Mouse (Mus musculus) B cell, adult 2 months (primary cell): ENCODE data around the gene Nlrp9b.
A peak's percentile ranks its signal among the peaks of the same experiment; 100 is the strongest.
"Not testable (repeated sequence)": the region's sequence is repeated elsewhere in the genome, so short reads cannot be mapped to it uniquely, and the experiment has no call there.

Source experiments
- DNase-seq, 2 experiments: peaks; one replicate each; pipeline ENCODE4 v3.0.0; 2022

Gene Nlrp9b

DNA sequence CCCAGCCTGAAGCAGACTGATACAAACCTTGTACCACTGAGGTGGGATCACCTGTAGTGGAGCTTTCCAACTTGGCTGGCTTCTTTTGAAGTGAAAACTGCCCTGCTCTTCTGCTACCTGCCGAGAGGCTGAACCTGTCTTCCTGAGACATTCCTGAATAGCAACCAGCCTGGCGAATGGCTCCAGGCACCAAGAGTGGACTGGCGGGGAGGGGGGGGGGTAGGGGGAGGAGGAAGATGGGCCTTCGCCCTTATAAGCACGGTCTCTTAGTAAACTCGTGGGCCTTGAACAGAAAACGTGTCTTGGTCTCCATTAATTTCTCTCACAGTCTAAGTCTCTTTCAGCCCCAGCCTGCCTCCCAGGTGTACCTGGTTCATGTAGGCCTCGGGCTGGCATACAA lies at the start of gene Nlrp9b:
Gene Nlrp9b, plus strand, starts transcription at position 301 of the 400 bp plus-strand sequence.
- DNase-seq, result not testable (repeated sequence)

DNA sequence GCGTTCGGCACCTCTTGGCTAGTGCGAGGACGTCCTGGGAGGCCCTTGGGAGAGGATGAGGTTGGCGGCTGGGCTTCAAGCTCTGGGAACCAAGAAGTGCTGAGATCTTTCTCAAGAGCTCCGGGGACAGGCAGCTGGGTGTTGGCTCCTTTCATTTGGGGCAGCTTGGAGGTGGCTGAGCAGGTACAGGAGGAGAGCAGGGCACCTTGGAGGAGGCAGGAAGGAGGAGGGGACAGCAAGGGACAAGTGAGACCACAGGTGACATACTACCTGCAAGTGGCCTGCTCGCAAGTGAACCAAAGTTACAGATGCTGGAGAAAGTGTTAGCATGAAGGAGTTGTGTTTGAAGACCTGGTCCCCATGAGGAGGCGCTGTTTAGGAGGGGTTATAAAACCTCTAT lies 46.6 kb upstream of the Nlrp9b start:
- no peak for DNase-seq

DNA sequence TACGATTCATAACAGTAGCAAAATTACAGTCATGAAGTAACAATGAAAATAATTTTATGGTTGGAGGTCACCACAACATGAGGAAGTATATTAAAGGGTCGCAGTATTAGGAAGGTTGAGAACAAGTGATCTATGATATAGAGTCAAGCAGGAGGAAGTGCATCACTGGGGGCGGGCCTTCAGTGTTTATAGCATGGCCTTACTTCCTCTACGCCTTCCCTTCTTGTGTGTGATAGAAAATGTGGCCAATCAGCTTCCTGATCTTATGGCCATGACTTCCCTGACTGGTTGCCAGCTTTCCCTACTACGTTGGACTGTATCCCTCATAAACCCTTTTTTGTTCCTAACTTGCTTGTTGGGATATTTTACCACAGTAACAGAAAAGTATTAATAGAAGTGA lies 46.1 kb upstream of the Nlrp9b start:
- DNase-seq, result peak in 1 of 2 experiments; percentile 21

DNA sequence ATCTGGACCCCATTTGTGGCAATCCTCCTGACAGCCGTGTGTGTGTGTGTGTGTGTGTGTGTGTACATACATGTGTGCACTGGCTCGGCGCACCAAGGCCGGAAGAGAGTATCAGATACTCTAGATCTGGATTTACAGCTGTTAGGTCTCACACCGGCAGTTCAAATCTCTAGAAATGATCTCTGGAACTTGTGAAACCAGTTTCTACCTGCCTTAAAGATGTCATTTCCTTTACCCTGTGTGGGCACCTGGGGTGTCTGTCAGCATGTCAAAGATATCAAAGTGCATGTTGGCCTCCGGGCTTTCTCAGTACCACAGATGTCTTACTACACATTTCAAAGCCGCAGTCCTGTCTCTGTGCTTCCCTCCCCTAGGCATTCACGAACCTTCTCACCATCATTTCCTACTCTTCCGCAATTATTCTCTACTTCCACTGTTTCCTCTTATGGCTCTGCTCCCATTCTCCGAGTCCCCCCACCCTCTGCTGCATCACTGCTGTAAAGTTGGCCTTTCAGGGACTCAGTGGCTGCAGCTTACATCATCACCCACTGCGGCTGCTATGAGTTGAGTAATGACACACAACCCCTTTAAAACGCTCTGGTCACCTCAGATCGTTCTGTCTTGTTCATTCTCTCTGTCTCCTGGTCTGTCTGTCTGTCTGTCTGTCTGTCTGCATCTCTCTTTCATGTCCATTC lies 45.3 kb upstream of the Nlrp9b start:
- DNase-seq, result no peak

DNA sequence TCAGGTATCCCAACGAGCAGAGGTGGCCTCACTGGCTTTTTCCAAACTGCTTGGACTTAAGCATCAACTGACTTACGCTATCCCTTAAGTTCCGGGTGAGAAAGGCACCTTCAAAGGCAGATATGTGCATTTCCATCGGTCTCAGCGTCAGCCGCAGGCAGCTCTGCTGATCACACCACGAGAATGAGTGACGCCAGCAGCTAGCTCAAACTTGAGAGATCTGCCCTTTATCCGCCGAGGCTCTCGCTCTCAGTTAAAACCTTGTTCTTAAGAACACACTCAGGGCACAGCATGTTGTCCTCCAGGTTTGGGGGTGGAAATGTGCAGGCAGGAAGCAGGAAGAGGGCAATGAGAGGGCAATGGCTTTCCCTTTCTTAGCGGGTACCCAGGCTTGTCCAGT lies 42.3 kb upstream of the Nlrp9b start:
- no peak for DNase-seq

DNA sequence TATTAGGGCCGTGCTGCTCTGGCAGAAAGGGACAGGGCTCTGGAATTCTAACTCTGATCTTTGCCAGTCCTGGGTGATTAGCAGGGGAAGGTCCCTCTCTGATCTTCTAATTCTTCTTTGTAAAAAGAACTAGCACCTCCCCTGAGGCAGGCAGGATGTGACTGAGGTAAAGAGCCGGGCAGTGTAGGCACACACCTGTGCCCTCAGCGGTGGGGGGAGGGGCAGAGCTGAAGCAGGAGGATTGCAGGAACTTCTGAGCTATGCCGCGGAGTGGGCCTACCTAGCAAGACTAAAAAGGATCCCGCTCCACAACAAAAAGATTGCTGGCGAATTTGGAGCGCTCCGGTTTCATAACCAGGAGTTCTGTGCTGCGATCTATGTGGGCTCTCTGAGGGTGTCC lies 41.3 kb upstream of the Nlrp9b start:
- no peak for DNase-seq

DNA sequence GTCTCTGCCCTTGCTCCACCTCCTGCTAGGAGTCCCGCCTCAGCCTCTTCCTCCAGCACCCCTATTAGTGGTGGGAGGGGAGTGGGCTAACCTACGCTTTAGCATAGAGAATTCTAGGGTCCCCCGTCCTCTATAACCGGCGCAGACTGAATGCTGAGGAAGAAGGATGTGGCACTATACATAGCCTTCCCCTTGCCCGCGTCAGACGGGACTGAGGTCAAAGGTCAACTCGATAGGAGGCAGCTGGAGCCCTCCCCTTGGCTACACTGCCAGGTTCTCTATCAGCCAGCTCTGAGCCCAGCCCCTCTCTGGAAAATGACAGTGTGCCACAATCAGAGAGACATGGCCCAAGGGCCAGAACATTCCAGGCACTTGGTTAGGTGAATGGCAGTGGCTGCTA lies 40.7 kb upstream of the Nlrp9b start, which contains the start of gene Igsf23:
Gene Igsf23, minus strand, starts transcription at position 168 of the 400 bp plus-strand sequence.
- DNase-seq, result no peak

DNA sequence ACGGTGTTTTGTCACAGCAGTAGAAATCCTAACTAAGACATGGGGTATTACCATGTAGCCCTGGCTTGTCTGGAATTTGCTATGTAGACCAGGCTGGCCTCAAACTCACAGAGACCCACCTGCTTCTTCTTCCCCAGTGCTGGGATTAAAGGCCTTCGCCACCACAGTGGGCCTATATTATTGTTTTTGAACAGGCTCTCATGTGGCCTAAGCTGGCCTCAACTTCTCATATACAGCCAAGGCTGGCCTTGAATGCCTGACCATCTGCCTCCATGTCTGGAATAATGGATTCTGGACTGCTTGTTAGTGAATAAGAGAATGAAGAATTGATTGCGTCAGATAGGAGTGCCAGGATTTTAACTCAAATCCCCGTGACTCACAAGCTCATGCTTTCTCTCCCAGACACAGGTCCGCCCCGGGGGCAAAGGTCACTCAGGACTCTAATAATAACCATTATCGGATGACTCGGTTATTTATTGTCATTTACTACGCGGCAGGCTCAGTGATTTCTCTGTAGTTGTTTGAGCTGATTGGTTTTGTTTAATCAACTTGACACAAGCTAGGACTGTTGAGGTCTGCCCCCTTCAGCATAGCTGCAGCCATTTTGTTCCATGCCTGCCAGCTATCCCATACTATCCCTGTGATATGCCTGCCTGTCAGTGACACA lies 38.8 kb upstream of the Nlrp9b start:
- DNase-seq, result no peak

DNA sequence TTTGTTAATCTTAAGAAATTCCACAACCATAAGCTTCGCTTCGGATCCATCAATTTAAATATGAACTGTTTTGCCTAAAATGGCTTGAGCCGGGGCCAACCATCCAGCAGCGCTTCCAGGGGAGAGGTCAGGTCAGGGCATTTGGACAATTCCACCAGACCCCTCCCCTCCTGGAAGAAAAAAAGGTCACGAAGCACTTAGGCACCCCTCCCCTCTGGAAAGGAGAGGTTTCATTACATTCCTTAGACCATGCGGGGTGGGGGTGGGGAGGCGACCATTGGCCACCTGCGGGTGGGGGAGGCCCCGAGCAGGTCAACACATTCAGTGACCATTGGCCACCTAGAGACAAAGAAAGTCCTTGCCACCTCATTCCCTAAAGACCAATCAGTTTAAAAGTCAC lies 38.2 kb upstream of the Nlrp9b start:
- DNase-seq, result no peak

DNA sequence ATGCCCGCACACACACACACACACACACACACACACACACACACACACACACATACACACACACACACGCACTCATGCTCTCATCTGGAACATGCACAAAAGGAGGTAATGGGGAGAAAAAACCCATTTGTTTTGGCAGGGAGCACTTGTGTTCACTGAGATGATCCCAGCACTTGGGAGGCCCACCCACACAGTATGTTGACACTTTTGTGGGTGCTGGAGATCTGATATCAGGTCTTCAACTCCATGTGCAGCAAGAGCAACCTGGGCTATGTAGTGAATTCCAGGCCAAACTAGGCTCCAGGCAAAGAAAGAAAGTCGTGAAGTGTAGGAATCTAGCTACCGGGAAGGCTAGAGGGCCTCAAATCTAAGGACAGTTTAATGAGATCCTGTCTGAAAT lies 35.4 kb upstream of the Nlrp9b start:
- DNase-seq, result no peak

DNA sequence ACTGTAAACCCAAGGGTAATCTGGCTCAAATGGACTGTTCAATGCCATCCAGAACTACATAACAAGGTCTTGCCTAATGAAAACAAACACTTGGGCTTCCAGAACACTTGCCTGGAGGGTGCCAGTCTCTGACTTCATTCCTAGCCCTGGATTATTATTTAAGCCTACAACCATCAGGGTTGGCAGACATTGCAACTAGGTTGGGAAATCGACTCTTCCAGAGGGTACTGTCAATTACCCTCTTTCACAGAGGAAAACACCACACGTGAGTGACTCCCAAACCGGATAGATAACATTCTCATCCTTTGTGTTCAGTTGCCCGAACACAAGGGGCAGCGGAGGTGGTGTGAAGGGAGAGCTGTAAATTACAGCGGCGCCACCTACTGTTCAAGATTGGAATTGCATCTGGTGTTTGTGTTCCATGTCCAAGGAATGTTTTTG lies 34.9 kb upstream of the Nlrp9b start:
- peak; percentile 87 to 88 for DNase-seq

DNA sequence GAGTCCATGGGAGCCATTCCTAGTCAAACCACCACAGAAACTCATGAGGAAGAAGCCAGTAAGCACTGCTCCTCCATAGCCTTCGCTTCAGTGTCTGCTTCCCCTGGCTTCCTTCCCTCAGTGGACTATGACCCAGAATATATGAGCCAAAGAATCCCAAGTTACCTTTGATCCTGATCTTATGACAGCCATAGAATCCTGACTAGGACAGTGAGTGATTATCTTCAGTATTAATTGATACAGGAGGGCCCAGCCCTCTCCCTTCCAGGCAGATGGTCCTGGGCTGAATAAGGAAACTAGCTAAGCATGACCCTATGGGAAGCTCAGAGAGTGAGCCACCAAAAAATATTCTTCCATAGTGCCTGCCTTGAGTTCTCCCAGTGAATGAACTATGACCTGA lies 28.8 kb upstream of the Nlrp9b start:
- DNase-seq, result no peak

DNA sequence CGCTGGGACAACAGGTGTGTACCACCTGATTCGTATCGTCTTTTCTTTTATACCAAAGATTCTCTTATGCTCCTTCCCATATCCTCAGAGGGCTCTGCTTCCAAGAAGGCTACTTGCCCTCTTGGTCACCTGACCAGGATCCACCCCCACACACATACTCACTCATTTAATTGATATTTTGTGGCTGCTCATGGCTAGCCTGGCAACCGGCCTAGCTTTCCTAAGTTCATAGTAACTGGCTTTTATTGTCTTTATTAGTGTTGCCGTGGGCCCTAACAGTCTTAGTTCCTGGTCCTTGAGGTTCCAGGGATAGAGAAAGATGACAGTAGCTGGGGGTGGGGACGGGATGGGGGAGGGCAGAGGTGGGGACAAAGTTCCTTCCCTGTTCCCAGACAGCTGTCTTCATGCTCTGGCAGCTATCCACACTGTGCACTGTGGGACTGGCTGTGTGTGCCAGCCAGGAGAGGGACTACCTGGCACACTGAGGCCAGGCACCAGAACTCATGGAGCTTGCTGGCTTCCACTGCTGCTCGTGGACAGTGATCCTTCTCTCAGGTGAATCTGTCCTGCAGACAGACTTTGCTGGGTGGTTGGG lies 26.2 kb upstream of the Nlrp9b start, which contains the start of gene Ceacam20:
Gene Ceacam20, plus strand, starts transcription at position 428 of the 595 bp plus-strand sequence.
- no peak for DNase-seq

DNA sequence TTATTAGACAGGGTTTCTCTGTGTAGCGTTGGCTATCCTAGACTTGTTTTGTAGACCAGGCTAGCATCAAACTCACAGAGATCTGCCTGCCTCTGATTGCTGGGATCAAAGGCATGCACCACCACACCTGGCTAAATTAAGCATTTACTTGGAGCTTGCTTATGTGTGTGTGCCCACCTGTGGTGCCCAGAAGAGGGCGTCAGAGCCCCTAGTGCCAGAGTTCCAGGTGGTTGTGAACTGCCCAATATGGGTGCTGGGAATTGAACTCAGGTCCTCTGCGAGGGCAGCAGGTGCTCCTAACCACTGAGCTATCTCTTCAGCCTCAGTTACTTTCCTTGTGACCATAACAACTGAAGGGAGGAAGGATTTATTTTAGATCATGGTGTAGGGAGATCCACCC lies 22.2 kb upstream of the Nlrp9b start:
- DNase-seq, result no peak

DNA sequence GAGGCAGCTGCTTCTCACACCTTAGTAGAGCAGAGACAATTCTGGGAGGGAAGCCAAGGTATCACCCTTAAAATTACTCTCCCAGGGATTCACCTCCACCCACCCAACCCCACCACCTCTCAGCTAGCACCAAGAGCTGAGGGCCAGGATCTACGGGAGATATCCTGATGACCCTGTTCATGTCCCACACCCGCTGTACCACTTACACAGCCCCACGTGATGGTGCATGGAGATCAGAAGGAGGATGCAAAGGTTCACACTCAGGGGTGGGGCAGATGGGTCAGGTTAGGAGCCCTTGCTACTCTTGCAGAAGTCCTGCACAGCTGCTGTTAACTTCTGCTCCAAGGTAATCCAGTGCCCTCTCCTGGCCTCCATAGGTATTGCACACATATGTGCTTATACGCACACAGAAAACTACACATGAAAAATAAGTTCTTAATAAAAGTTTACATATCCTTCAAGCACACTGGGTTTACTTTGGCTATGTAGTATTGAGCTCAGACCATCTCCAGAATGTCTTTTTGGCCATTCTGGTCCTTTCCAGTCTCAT lies 21.6 kb upstream of the Nlrp9b start:
- DNase-seq, result no peak

DNA sequence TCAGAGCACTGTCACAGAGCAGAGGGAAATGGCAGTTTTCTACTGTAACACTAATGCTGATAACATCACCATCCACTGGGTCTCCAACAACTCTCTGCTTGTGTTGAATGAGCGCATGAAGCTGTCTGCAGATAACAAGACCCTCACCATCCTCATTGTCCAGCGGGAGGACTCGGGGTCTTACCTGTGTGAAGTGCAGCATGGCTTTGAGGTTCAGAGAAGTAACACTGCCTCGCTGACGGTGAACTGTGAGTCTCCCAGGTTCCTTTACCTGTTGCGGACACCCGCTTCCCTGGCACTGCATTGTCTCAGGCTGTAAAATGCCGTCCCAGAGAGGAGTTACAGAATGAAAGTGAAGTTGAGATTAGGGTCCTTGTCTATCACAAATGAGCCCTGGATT lies 21.1 kb upstream of the Nlrp9b start:
- DNase-seq, result no peak

DNA sequence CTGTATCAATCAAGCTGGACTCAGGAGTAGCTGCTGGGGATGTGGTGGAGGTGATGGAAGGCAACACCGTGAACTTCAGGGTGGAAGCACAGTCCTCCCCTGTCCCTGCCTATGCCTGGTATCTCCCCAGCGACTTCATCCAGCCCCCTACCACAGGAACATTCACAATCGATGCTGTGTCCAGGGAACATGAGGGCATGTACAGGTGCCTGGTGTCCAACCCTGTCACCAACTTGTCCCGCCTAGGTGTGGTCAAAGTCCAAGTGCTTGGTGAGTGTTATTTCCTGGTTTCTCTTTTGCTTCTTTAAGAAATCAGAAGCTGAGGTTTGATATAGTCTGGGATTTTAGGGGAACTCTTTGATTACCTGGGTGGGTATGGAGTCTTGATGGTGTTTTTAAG lies 19.7 kb upstream of the Nlrp9b start:
- DNase-seq, result no peak

DNA sequence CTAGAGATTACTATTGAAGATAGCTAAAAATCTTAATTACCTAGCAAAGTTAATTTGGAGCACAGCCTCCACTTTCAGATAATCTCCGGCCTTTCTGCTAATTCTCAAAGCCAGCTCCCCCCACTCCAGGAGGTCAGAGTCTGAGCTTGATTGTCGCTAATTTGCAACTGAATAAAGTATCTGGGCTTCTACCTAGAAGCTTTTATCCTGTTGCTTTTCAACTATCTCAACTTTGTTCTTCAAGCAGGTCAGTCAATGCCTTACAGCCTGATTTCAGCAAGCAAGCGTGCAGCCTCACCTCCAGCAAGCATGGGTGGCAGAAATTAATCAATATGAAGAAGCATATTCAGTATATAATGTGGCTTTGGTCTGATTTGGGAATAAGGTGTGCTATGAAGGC lies 5.5 kb downstream of the Nlrp9b start:
- not testable (repeated sequence) for DNase-seq

DNA sequence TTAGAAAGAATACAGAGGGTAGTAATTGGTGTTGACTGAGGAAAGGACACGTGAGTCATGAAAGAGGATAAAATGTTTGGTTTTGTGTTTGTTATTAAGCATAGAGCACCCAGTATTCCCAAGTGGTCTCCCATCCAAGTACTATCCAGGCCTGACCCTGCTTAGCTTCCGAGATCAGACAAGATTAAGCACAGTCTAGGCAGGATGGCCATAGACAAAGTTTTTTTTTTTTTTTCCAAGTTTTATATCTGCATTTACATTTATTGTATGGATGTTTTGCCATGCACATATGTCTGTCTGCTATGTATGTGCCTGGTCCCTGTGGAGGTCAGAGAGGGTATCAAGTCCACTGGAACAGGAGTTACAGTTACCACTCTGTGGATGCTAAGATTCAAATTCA lies 18.7 kb downstream of the Nlrp9b start:
- no peak for DNase-seq

DNA sequence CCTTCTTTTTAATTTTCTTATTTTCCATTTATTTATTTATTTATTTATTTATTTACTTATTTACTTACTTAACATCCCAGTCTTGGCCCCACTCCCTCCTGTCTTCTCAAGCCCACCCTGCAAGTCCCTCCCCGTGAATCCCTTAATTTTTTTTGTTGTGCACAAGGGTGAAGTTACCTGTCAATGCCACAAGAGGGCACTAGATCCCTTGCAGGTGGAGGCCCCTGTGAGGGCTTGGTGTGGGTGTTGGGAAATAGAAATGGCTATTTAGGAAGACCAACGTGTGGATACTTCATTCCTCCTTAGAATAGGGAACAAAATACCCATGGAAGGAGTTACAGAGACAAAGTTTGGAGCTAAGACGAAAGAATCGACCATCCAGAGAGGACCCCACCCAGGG lies 72.8 kb downstream of the Nlrp9b start:
- not testable (repeated sequence) for DNase-seq

DNA sequence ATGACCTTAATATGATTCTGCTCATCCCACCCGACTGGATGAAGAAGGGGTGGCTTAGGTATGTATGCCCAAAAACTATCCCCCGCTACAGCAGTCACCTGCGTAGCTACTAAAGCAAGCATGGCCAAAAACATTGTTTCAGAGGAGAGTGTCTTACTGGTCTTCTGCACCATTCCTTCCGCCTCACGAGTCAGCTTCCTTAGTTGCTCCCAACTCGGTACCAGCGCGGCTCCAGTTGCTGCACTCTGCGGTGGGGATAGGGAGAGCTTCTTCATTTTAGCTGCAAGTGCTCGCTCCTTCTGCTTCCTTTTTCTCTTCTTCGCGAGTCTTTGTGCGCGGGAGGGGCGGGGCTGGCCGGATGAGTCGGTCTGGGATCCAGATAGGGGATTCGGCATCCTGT lies 86.9 kb downstream of the Nlrp9b start:
- DNase-seq, result not testable (repeated sequence)

DNA sequence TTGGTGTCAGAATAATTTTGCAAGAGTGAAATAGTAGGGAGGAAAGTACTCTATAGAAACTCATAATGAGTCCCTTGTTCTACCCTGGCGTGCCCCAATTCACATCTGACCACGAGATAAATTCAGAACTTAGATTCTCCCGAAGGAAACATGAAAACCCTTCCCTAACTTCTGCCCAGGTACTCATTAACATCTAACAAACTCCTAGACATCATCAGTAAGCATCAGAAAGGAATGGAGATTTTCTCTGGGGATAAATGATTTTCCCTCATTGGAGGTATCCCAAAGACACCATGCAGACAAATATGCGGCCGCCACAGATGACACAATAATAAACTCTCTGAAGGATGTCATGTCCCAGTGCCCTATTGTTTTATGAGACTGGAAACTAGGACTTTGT lies 108.1 kb downstream of the Nlrp9b start, which contains the start of gene Vmn1r91:
Gene Vmn1r91, plus strand, starts transcription at position 301 of the 400 bp plus-strand sequence.
- DNase-seq, result not testable (repeated sequence)

DNA sequence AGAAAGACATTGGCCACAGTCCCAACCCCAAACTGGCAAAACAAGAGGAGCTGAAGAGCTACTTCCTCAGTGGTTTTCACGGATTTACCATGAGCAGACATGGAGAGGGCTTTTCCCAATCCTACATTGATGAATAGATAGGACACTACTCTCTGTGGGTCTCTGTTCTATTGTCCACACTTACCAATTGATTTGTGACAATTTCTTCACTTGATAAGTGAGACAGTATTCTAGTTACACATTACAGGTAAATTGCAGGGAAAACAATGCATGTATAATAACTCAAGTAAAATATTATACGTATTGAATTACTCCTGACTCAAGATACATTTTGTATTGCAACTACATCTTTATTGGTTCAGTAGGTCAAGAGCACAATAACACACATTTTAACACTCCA lies 131.2 kb downstream of the Nlrp9b start, which contains the start of gene Gm16442:
Gene Gm16442, minus strand, starts transcription at position 101 of the 400 bp plus-strand sequence.
- DNase-seq, result not testable (repeated sequence)
